Mouse (Mus musculus): Measurements from ENCODE around the gene Lclat1.

- TF ChIP-seq CTCF (IDR thresholded peaks at IDR 0.05; ENCODE audit: control insufficient read depth, insufficient read depth, insufficient read length) (no peak), USF1 (IDR thresholded peaks at IDR 0.05; ENCODE audit: low read depth) (no peak)
These were observed 34.2 kb downstream of the Lclat1 start for GRCm38 (mm10) chr17:73142029-73142428.

All from C2C12 (cell line).